Mouse (Mus musculus) spleen, adult 2 months (tissue): ENCODE measurements around the gene Gm42906.

Experiments used
- CTCF ChIP-seq: fragments of 200-500 bp; IDR thresholded peaks from 2 replicates; pipeline ENCODE4 v1.5.1; 2011; ENCODE audit warnings: mild to moderate bottlenecking, inconsistent platforms; ENCODE audit not compliant: insufficient read depth, insufficient read length, insufficient replicate concordance; ENCODE audit errors: extremely low read depth
- POLR2A ChIP-seq: fragments of 200-500 bp; IDR thresholded peaks from 2 replicates; pipeline ENCODE4 v1.6.1; 2011; ENCODE audit warnings: low read depth, low read length, inconsistent platforms

DNA sequence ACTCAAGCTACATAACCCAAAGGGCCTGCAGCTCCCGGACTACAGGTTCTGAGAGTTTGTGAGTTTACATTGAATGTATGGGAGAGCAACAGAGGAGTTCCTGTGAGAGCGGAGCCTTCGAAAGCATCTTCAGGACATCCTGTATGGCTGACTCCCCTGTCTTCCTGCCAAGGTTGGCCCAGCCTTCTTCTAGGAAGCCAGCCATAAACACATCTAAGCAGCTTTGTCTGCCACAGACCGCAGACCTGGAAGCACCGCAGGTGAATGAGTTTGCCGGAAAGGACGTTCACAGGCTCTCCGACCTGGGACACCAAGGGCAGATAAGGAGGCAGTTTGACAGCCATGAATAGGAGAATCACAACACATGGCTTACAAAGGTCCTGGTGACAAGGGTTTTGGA, 246.7 kb downstream of the Gm42906 start:
- TF ChIP-seq CTCF (no peak), POLR2A (no peak)
